Mouse (Mus musculus): ENCODE data around the gene Dap3. TPM values are rescaled to one million over a fixed set of nuclear protein-coding genes. Genes with fewer than 3 reads are reported as not detected.

Dap3 gene
- polyA plus RNA-seq, 1 experiment from 2014 or later: 205 TPM

GRCm38 (mm10) chr3:88923989-88924591 is 26.9 kb downstream of the Dap3 start:
- ATAC-seq (replicated peaks; ENCODE audit: low FRiP score) (no peak), DNase-seq (ENCODE audit: low spot score) (no peak)
- no peak overlapping the region for H3K4me2 ChIP-seq
- no peak overlapping the region for H3K27ac ChIP-seq (ENCODE audit: low read depth, low read length)
- H3K36me3 ChIP-seq (ENCODE audit: control insufficient read depth, insufficient read depth, low read length): peaks cover 56% of the 10 kb centered on the region
- no peak overlapping the region for H3K9ac ChIP-seq (ENCODE audit: low read depth, low read length)
- H3K9me3 ChIP-seq (ENCODE audit: control insufficient read depth, low read length): no peaks in the 10 kb centered on the region
- H3K4me1 ChIP-seq (replicated peaks; ENCODE audit: control insufficient read depth, insufficient read depth, low read length): no peaks in the 10 kb centered on the region
- no peaks in the 10 kb centered on the region for H3K27me3 ChIP-seq (replicated peaks; ENCODE audit: control insufficient read depth, insufficient read depth, low read length)
- 82% methylated on average over 8 of the region's 8 CpGs for WGBS
- no peak overlapping the region for H3K4me3 ChIP-seq (ENCODE audit: low read depth, low read length)

GRCm38 (mm10) chr3:88921411-88921810 is 29.6 kb downstream of the Dap3 start:
- no peak for ATAC-seq (replicated peaks; ENCODE audit: low FRiP score)
- Histone ChIP-seq H3K9me3 (ENCODE audit: control insufficient read depth, low read length) (no peaks in the 10 kb centered on the region), H3K36me3 (ENCODE audit: control insufficient read depth, insufficient read depth, low read length) (peaks cover 40% of the 10 kb centered on the region), H3K9ac (ENCODE audit: low read depth, low read length) (no peak overlapping the region), H3K4me3 (ENCODE audit: low read depth, low read length) (no peak overlapping the region), H3K27ac (ENCODE audit: low read depth, low read length) (no peak overlapping the region), H3K4me2 (no peak overlapping the region), H3K4me1 (replicated peaks; ENCODE audit: control insufficient read depth, insufficient read depth, low read length) (no peaks in the 10 kb centered on the region), H3K27me3 (replicated peaks; ENCODE audit: control insufficient read depth, insufficient read depth, low read length) (no peaks in the 10 kb centered on the region)
- DNase-seq (ENCODE audit: low spot score): no peak
- WGBS: 95% methylated on average over 9 of the region's 9 CpGs

- no peak overlapping the region for H3K9ac ChIP-seq (ENCODE audit: low read depth, low read length)
- peaks cover 29% of the 10 kb centered on the region for H3K36me3 ChIP-seq (ENCODE audit: control insufficient read depth, insufficient read depth, low read length)
- peaks cover 5% of the 10 kb centered on the region; the same call in 1 of the 2 replicates for H3K4me1 ChIP-seq (replicated peaks; ENCODE audit: control insufficient read depth, insufficient read depth, low read length)
- 84% methylated on average over 13 of the region's 13 CpGs for WGBS
- ATAC-seq (replicated peaks; ENCODE audit: low FRiP score): no peak
- no peak overlapping the region for H3K4me3 ChIP-seq (ENCODE audit: low read depth, low read length)
- H3K4me2 ChIP-seq: no peak overlapping the region
- H3K9me3 ChIP-seq (ENCODE audit: control insufficient read depth, low read length): no peaks in the 10 kb centered on the region
- no peaks in the 10 kb centered on the region for H3K27me3 ChIP-seq (replicated peaks; ENCODE audit: control insufficient read depth, insufficient read depth, low read length)
- DNase-seq (ENCODE audit: low spot score): no peak
- H3K27ac ChIP-seq (ENCODE audit: low read depth, low read length): no peak overlapping the region
These were observed 32.0 kb downstream of the Dap3 start for GRCm38 (mm10) chr3:88918981-88919380.

- H3K27ac ChIP-seq (ENCODE audit: low read depth, low read length): peak overlapping the region; percentile 14
- 29% methylated on average over 8 of the region's 8 CpGs for WGBS
- H3K4me1 ChIP-seq (replicated peaks; ENCODE audit: control insufficient read depth, insufficient read depth, low read length): peaks cover 8% of the 10 kb centered on the region; the same call in 1 of the 2 replicates
- no peaks in the 10 kb centered on the region for H3K9me3 ChIP-seq (ENCODE audit: control insufficient read depth, low read length)
- peak overlapping the region; percentile 88 for H3K4me2 ChIP-seq
- H3K4me3 ChIP-seq (ENCODE audit: low read depth, low read length): peak overlapping the region; percentile 81
- H3K27me3 ChIP-seq (replicated peaks; ENCODE audit: control insufficient read depth, insufficient read depth, low read length): no peaks in the 10 kb centered on the region
- H3K36me3 ChIP-seq (ENCODE audit: control insufficient read depth, insufficient read depth, low read length): peaks cover 30% of the 10 kb centered on the region
- peak overlapping the region; percentile 85 for H3K9ac ChIP-seq (ENCODE audit: low read depth, low read length)
- DNase-seq (ENCODE audit: low spot score) (no peak), ATAC-seq (replicated peaks; ENCODE audit: low FRiP score) (no peak)
These were observed 36.6 kb downstream of the Dap3 start for GRCm38 (mm10) chr3:88914384-88914810.

- peak within 1 kb of the TSS; percentile 85 for H3K9ac ChIP-seq (ENCODE audit: low read depth, low read length)
- H3K4me3 ChIP-seq (ENCODE audit: low read depth, low read length): peak within 1 kb of the TSS; percentile 81
- H3K4me1 ChIP-seq (replicated peaks; ENCODE audit: control insufficient read depth, insufficient read depth, low read length): peaks cover 8% of the 10 kb centered on the region; the same call in 1 of the 2 replicates
- ATAC-seq (replicated peaks; ENCODE audit: low FRiP score) (peak; percentile 97), DNase-seq (ENCODE audit: low spot score) (peak; percentile 91)
- no peaks in the 10 kb centered on the region for H3K9me3 ChIP-seq (ENCODE audit: control insufficient read depth, low read length)
- peaks cover 35% of the 10 kb centered on the region for H3K36me3 ChIP-seq (ENCODE audit: control insufficient read depth, insufficient read depth, low read length)
- peak within 1 kb of the TSS; percentile 88 for H3K4me2 ChIP-seq
- no peaks in the 10 kb centered on the region for H3K27me3 ChIP-seq (replicated peaks; ENCODE audit: control insufficient read depth, insufficient read depth, low read length)
- whole genome bisulfite sequencing: under 1% methylated on average over 62 of the region's 62 CpGs
- H3K27ac ChIP-seq (ENCODE audit: low read depth, low read length): peak within 1 kb of the TSS; percentile 14
These were observed 37.2 kb downstream of the Dap3 start, which contains the start of gene Msto1 for GRCm38 (mm10) chr3:88913511-88914383. Msto1 (minus strand) TSS chr3:88913999.

GRCm38 (mm10) chr3:88912585-88912984 is 38.4 kb downstream of the Dap3 start:
- peak overlapping the region; percentile 81 for H3K4me3 ChIP-seq (ENCODE audit: low read depth, low read length)
- peak overlapping the region; percentile 85; the same call in 1 of the 2 replicates for H3K9ac ChIP-seq (ENCODE audit: low read depth, low read length)
- H3K4me2 ChIP-seq: peak overlapping the region; percentile 88
- peaks cover 8% of the 10 kb centered on the region; the same call in 1 of the 2 replicates for H3K4me1 ChIP-seq (replicated peaks; ENCODE audit: control insufficient read depth, insufficient read depth, low read length)
- no peak for DNase-seq (ENCODE audit: low spot score)
- no peak overlapping the region for H3K27ac ChIP-seq (ENCODE audit: low read depth, low read length)
- WGBS: 83% methylated on average over 7 of the region's 7 CpGs
- H3K36me3 ChIP-seq (ENCODE audit: control insufficient read depth, insufficient read depth, low read length): peaks cover 46% of the 10 kb centered on the region
- no peaks in the 10 kb centered on the region for H3K27me3 ChIP-seq (replicated peaks; ENCODE audit: control insufficient read depth, insufficient read depth, low read length)
- H3K9me3 ChIP-seq (ENCODE audit: control insufficient read depth, low read length): no peaks in the 10 kb centered on the region
- ATAC-seq (replicated peaks; ENCODE audit: low FRiP score): no peak

- Histone ChIP-seq H3K4me2 (no peak overlapping the region), H3K36me3 (ENCODE audit: control insufficient read depth, insufficient read depth, low read length) (peaks cover 68% of the 10 kb centered on the region), H3K9me3 (ENCODE audit: control insufficient read depth, low read length) (no peaks in the 10 kb centered on the region), H3K9ac (ENCODE audit: low read depth, low read length) (no peak overlapping the region), H3K27me3 (replicated peaks; ENCODE audit: control insufficient read depth, insufficient read depth, low read length) (no peaks in the 10 kb centered on the region), H3K4me1 (replicated peaks; ENCODE audit: control insufficient read depth, insufficient read depth, low read length) (no peaks in the 10 kb centered on the region), H3K4me3 (ENCODE audit: low read depth, low read length) (no peak overlapping the region), H3K27ac (ENCODE audit: low read depth, low read length) (no peak overlapping the region)
- WGBS: 89% methylated on average over 6 of the region's 6 CpGs
- no peak for ATAC-seq (replicated peaks; ENCODE audit: low FRiP score)
- no peak for DNase-seq (ENCODE audit: low spot score)
These were observed 44.4 kb downstream of the Dap3 start for GRCm38 (mm10) chr3:88906393-88907159.

GRCm38 (mm10) chr3:88905741-88906140 is 45.2 kb downstream of the Dap3 start:
- Histone ChIP-seq H3K9ac (ENCODE audit: low read depth, low read length) (no peak overlapping the region), H3K4me2 (no peak overlapping the region), H3K36me3 (ENCODE audit: control insufficient read depth, insufficient read depth, low read length) (peaks cover 64% of the 10 kb centered on the region), H3K27ac (ENCODE audit: low read depth, low read length) (no peak overlapping the region), H3K4me1 (replicated peaks; ENCODE audit: control insufficient read depth, insufficient read depth, low read length) (no peaks in the 10 kb centered on the region), H3K9me3 (ENCODE audit: control insufficient read depth, low read length) (no peaks in the 10 kb centered on the region), H3K4me3 (ENCODE audit: low read depth, low read length) (no peak overlapping the region), H3K27me3 (replicated peaks; ENCODE audit: control insufficient read depth, insufficient read depth, low read length) (no peaks in the 10 kb centered on the region)
- no peak for ATAC-seq (replicated peaks; ENCODE audit: low FRiP score)
- WGBS: 95% methylated on average over 2 of the region's 2 CpGs
- DNase-seq (ENCODE audit: low spot score): no peak
